Mouse (Mus musculus): Measurements from ENCODE around the gene Prn.

DNA sequence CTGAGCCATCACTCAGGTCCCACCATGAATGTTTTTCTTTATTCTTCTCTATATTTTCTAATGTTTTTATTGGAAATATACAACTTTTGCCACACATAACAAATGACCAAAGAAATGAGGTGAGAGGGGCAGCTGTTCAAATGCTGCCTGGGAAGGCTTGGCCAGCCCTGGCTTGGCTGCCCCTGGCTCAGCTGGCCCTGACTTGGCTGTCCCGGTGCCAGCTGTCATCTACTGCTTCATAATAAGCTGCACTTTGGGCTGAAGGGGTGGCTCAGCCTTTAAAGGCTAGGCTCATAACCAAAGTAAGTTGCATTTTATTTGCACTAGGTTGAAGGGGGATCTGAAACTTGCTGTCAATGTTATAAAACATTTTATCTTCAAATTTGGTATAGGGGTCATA lies 2.9 kb upstream of the Prn start:
- TF ChIP-seq MYOD1 (IDR thresholded peaks at IDR 0.05; ENCODE audit: control insufficient read depth in 1 of 3, insufficient read length in 2 of 3, low read depth in 2 of 3) (peak in 2 of 3 experiments; percentile 74 to 90), SRF (IDR thresholded peaks at IDR 0.05; ENCODE audit: control insufficient read depth, insufficient read length, low read depth) (no peak), POLR2A (IDR thresholded peaks at IDR 0.05; ENCODE audit: insufficient read length, low read depth) (no peak)
